Mouse (Mus musculus) limb, embryonic 15.5 days (tissue): ENCODE measurements around the gene Dnm3. TPM values are rescaled to one million over a fixed set of nuclear protein-coding genes. Genes with fewer than 3 reads are reported as not detected.

ENCODE experiments used
- ATAC-seq: fragments of 200-750 bp; cut with Nextera tagmentation; 2 replicates; pipeline ENCODE4 v1.8.0; 2017; ENCODE audit warnings: low read depth, moderate TSS enrichment; ENCODE audit not compliant: insufficient number of reproducible peaks, low FRiP score, low TSS enrichment
- H3K27ac ChIP-seq: fragments of 300-500 bp; sonication (generic); 2 replicates; pipeline ENCODE4 v1.5.1; 2015; ENCODE audit warnings: moderate library complexity, mild to moderate bottlenecking, inconsistent platforms
- H3K27me3 ChIP-seq: fragments of 300-500 bp; sonication (generic); 2 replicates; pipeline ENCODE4 v1.6.1; 2015; ENCODE audit warnings: inconsistent platforms
- H3K36me3 ChIP-seq: fragments of 300-500 bp; sonication (generic); 2 replicates; pipeline ENCODE4 v1.6.1; 2015; ENCODE audit warnings: inconsistent platforms
- H3K4me1 ChIP-seq: fragments of 300-500 bp; sonication (generic); 2 replicates; pipeline ENCODE4 v1.6.1; 2015; ENCODE audit warnings: inconsistent platforms
- H3K4me2 ChIP-seq: fragments of 300-500 bp; sonication (generic); 2 replicates; pipeline ENCODE4 v1.6.1; 2015; ENCODE audit warnings: mild to moderate bottlenecking, inconsistent platforms
- H3K4me3 ChIP-seq: fragments of 300-500 bp; sonication (generic); 2 replicates; pipeline ENCODE4 v1.5.1; 2015; ENCODE audit warnings: mild to moderate bottlenecking, inconsistent platforms
- H3K9ac ChIP-seq: fragments of 300-500 bp; sonication (generic); 2 replicates; pipeline ENCODE4 v1.6.1; 2015; ENCODE audit warnings: inconsistent platforms
- H3K9me3 ChIP-seq: fragments of 300-500 bp; sonication (generic); 2 replicates; pipeline ENCODE4 v1.6.1; 2016; ENCODE audit warnings: inconsistent platforms
- WGBS: fragments of 180-500 bp; shearing (Covaris S2); methylation state at CpG from one replicate; pipeline ENCODE4 v1.1.7; 2015; 5-methylcytosine and 5-hydroxymethylcytosine counted together
- microRNA counts: library from miRNA; unstranded; fragments of <30 nt; microRNA quantifications from one replicate; lab custom pipeline; 2016
- microRNA-seq: library from miRNA; unstranded; fragments of <30 nt; microRNA quantifications from one replicate; pipeline ENCODE4, GENCODE M21; 2016
- polyA plus RNA-seq: library from polyadenylated mRNA; unstranded; fragments of >200 nt; fragmentation: Nextera tagmentation; extraction: Ambion mirVana; gene quantifications from 2 replicates; pipeline ENCODE4 v1.2.1, GENCODE M21; 2015

Gene Dnm3
- polyA plus RNA-seq, 1 experiment from 2014 or later = 23.6 TPM

DNA sequence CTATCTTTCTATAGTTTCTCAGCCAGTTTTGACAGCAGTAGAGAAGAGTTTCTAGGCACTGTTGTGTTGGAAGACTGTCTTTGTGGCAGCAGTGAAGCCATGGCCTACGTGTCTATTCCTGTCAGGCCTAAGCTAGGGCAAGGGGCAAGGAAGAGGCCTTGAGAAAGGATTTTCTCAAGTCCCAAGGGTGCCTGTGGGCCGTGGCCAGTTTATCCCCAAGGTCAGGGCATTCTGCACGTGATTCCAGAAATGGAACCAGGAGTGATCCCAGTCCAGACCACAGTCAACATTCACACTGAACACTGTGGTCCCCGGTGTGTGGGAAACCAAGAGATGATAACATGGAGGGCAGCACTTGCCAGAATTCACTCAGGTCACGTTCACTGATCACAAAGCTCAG lies 522.0 kb downstream of the Dnm3 start:
- Histone ChIP-seq H3K4me1 (no peaks in the 10 kb centered on the region), H3K27me3 (no peaks in the 10 kb centered on the region), H3K36me3 (no peaks in the 10 kb centered on the region), H3K9ac (no peak overlapping the region), H3K4me2 (no peak overlapping the region), H3K9me3 (no peaks in the 10 kb centered on the region), H3K4me3 (no peak overlapping the region), H3K27ac (no peak overlapping the region)
- no peak for ATAC-seq
- 76% methylated on average over 5 of the region's 5 CpGs for WGBS

DNA sequence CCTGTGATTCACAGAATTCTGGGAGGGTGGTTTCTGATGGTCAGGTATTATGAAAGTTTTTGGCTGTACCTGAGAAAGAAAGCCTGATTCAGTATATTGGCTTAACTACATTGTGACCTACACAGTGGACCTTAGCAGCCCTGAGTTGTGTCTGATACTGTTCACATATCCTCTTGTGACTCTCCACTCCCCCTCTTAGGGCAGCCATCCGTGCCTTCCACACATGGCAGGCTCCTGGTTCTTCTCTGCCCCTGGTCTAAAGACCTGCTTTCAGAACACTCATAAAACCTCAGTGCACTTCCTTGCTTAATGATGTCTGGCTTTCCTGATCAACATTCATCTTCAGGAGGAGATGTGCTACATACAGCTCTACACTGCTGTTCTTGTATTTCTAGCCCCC lies 525.2 kb downstream of the Dnm3 start:
- Histone ChIP-seq H3K36me3 (no peaks in the 10 kb centered on the region), H3K27ac (no peak overlapping the region), H3K9me3 (no peaks in the 10 kb centered on the region), H3K4me2 (no peak overlapping the region), H3K9ac (no peak overlapping the region), H3K4me1 (no peaks in the 10 kb centered on the region), H3K27me3 (no peaks in the 10 kb centered on the region), H3K4me3 (no peak overlapping the region)
- no peak for ATAC-seq
- WGBS = 34% methylated on average over 1 of the region's 1 CpGs

DNA sequence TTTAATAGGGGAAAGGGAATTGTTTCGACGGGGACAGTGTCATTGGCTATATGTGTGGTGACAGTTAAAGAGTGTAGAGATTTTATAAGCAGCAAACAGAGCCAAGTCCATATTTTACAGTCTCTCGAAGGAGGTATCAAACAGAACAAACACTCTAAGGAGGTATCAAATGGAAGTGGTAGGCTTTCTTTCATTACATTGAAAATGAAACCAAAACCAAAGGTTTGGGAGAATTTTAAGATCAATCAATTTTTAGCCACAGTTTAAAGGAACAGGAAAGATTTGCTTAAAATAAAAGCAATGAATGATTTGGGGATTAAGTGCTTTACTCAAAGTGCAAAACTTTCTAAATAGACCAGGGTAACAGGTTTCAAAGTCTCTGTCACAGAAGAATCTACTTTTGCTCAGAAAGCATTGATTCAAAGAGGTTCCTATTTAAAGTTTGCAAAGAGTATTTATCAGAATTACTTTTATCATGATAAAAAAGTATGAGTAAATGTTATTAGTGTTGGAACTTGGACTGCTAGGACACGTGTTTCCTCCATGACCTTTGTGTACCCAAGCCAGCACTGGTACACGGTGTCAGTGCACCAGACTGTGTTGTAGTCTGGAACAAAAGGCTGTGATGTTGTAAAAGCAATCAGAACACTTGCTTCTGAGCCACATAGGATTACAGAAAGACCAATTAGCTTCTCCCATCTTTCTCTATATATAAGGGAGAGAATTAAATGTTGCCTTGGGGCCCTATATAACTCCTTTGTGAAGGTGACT lies 526.6 kb downstream of the Dnm3 start:
- Histone ChIP-seq H3K4me2 (no peak overlapping the region), H3K9ac (no peak overlapping the region), H3K4me3 (no peak overlapping the region), H3K36me3 (no peaks in the 10 kb centered on the region), H3K4me1 (no peaks in the 10 kb centered on the region), H3K27ac (no peak overlapping the region), H3K27me3 (no peaks in the 10 kb centered on the region), H3K9me3 (no peaks in the 10 kb centered on the region)
- 69% methylated on average over 5 of the region's 5 CpGs for WGBS
- ATAC-seq = no peak

DNA sequence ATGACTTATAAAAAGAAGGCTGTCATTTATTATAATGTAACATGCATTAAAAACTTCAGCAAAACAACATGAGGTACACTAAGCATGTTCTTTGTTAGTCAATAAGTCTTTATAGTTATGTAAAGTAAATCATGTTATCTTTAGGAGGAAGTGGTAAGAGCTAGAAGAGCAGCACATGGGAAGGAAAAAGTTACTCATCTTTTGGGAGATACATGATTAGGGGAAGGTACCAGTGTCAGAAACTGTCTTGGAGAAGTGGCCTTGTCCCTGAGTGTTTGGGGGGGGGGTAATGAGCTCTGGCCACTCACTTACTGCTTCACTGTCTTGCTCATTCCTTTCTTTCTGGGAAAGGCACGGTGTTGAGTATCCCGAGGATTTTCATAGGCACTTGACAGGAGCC lies 535.8 kb downstream of the Dnm3 start:
- H3K9ac ChIP-seq = no peak overlapping the region
- H3K4me3 ChIP-seq = no peak overlapping the region
- H3K9me3 ChIP-seq = no peaks in the 10 kb centered on the region
- 80% methylated on average over 2 of the region's 2 CpGs for WGBS
- no peak for ATAC-seq
- no peaks in the 10 kb centered on the region for H3K4me1 ChIP-seq
- H3K27ac ChIP-seq = no peak overlapping the region
- H3K4me2 ChIP-seq = no peak overlapping the region
- H3K27me3 ChIP-seq = no peaks in the 10 kb centered on the region
- H3K36me3 ChIP-seq = no peaks in the 10 kb centered on the region

MicroRNA genes within 50 kb of the gene (microRNA counts, 519-probe panel; counts per million panel counts)
- microRNA mmu-miR-199a-3p (lab: Ali Mortazavi, UCI) = 5,111 counts per million, percentile 99 among the panel's probes with 10 or more counts
- 5,226 counts per million, percentile 100 among the panel's probes with 10 or more counts for microRNA mmu-miR-199a-5p (lab: Ali Mortazavi, UCI)
- 3,574 counts per million, percentile 84 among the panel's probes with 10 or more counts for microRNA mmu-miR-214 (lab: Ali Mortazavi, UCI)

Small RNAs within 50 kb of the gene (microRNA-seq; reads per million reads assigned to microRNA genes)
- gene Mir199a-2 (353 reads per million, percentile 64 among the genes with 10 or more reads in this experiment), gene Mir214 (22,968 reads per million, percentile 97 among the genes with 10 or more reads in this experiment)

Other genes starting within 250 kb of the Dnm3 start
- 23.0 and 25.6 TPM in 2 replicates for gene Mettl13, start 70.5 kb upstream of the Dnm3 start, polyA plus RNA-seq
- gene Vamp4, start 92.5 kb upstream of the Dnm3 start, polyA plus RNA-seq = 82.5 and 84.5 TPM in 2 replicates
- gene Myoc, start 161.1 kb upstream of the Dnm3 start, polyA plus RNA-seq = 0.15 and 0.46 TPM in 2 replicates
- not detected in 2 replicates for gene Myocos, start 180.2 kb upstream of the Dnm3 start, polyA plus RNA-seq